Mouse (Mus musculus): ENCODE measurements at regions not wholly inside any gene's neighbourhood (a gene's known extent, or its start where the extent isn't known, plus 50 kb on each side); places are given as distances from the start of the nearest gene placed in this dataset.
A peak's percentile ranks its signal among the peaks of the same experiment; 100 is the strongest.
"Not testable (repeated sequence)": the region's sequence is repeated elsewhere in the genome, so short reads cannot be mapped to it uniquely, and the experiment has no call there.

GRCm38 (mm10) chr16:86838457-86839337 lies 515.3 kb upstream of the N6amt1 start:
- 49% methylated on average over 6 of the region's 6 CpGs for WGBS
- Histone ChIP-seq H3K4me3 (ENCODE audit: low read depth, low read length) (no peak overlapping the region), H3K27ac (replicated peaks; ENCODE audit: low read depth, low read length) (no peak overlapping the region), H3K4me2 (ENCODE audit: low read depth, low read length) (no peak overlapping the region), H3K4me1 (ENCODE audit: control insufficient read depth, insufficient read depth, low read length) (no peaks in the 10 kb centered on the region), H3K9ac (replicated peaks; ENCODE audit: low read length) (no peak overlapping the region), H3K27me3 (ENCODE audit: control insufficient read depth, insufficient read depth, low read length) (no peaks in the 10 kb centered on the region), H3K36me3 (replicated peaks; ENCODE audit: control insufficient read depth, insufficient read depth, low read depth, low read length) (no peaks in the 10 kb centered on the region), H3K9me3 (replicated peaks; ENCODE audit: control insufficient read depth, low read length) (no peaks in the 10 kb centered on the region)
- DNase-seq (ENCODE audit: low spot score) (peak; percentile 51), ATAC-seq (replicated peaks; ENCODE audit: insufficient number of reproducible peaks, low FRiP score, low TSS enrichment, low read depth) (no peak)

GRCm38 (mm10) chr16:86827645-86828044 lies 526.3 kb upstream of the N6amt1 start:
- Histone ChIP-seq H3K36me3 (replicated peaks; ENCODE audit: control insufficient read depth, insufficient read depth, low read depth, low read length) (no peaks in the 10 kb centered on the region), H3K27me3 (ENCODE audit: control insufficient read depth, insufficient read depth, low read length) (no peaks in the 10 kb centered on the region), H3K9ac (replicated peaks; ENCODE audit: low read length) (no peak overlapping the region), H3K4me3 (ENCODE audit: low read depth, low read length) (no peak overlapping the region), H3K9me3 (replicated peaks; ENCODE audit: control insufficient read depth, low read length) (no peaks in the 10 kb centered on the region), H3K27ac (replicated peaks; ENCODE audit: low read depth, low read length) (no peak overlapping the region), H3K4me1 (ENCODE audit: control insufficient read depth, insufficient read depth, low read length) (no peaks in the 10 kb centered on the region), H3K4me2 (ENCODE audit: low read depth, low read length) (no peak overlapping the region)
- DNase-seq (ENCODE audit: low spot score) = no peak
- no peak for ATAC-seq (replicated peaks; ENCODE audit: insufficient number of reproducible peaks, low FRiP score, low TSS enrichment, low read depth)
- WGBS = 74% methylated on average over 1 of the region's 1 CpGs

GRCm38 (mm10) chr16:86826641-86827040 lies 527.3 kb upstream of the N6amt1 start:
- Histone ChIP-seq H3K4me1 (ENCODE audit: control insufficient read depth, insufficient read depth, low read length) (no peaks in the 10 kb centered on the region), H3K4me3 (ENCODE audit: low read depth, low read length) (no peak overlapping the region), H3K27me3 (ENCODE audit: control insufficient read depth, insufficient read depth, low read length) (no peaks in the 10 kb centered on the region), H3K27ac (replicated peaks; ENCODE audit: low read depth, low read length) (no peak overlapping the region), H3K36me3 (replicated peaks; ENCODE audit: control insufficient read depth, insufficient read depth, low read depth, low read length) (no peaks in the 10 kb centered on the region), H3K9me3 (replicated peaks; ENCODE audit: control insufficient read depth, low read length) (no peaks in the 10 kb centered on the region), H3K9ac (replicated peaks; ENCODE audit: low read length) (no peak overlapping the region), H3K4me2 (ENCODE audit: low read depth, low read length) (no peak overlapping the region)
- ATAC-seq (replicated peaks; ENCODE audit: insufficient number of reproducible peaks, low FRiP score, low TSS enrichment, low read depth) = no peak
- no peak for DNase-seq (ENCODE audit: low spot score)
- 70% methylated on average over 4 of the region's 4 CpGs for WGBS

- H3K4me1 ChIP-seq (ENCODE audit: control insufficient read depth, insufficient read depth, low read length) = no peaks in the 10 kb centered on the region
- 84% methylated on average over 1 of the region's 1 CpGs for WGBS
- ATAC-seq (replicated peaks; ENCODE audit: insufficient number of reproducible peaks, low FRiP score, low TSS enrichment, low read depth) = no peak
Observed at GRCm38 (mm10) chr16:86823496-86823895, 530.5 kb upstream of the N6amt1 start.

GRCm38 (mm10) chr16:86821586-86821985 lies 532.4 kb upstream of the N6amt1 start:
- H3K9me3 ChIP-seq (replicated peaks; ENCODE audit: control insufficient read depth, low read length) = no peaks in the 10 kb centered on the region
- no peaks in the 10 kb centered on the region for H3K36me3 ChIP-seq (replicated peaks; ENCODE audit: control insufficient read depth, insufficient read depth, low read depth, low read length)
- H3K27ac ChIP-seq (replicated peaks; ENCODE audit: low read depth, low read length) = no peak overlapping the region
- H3K9ac ChIP-seq (replicated peaks; ENCODE audit: low read length) = no peak overlapping the region
- H3K27me3 ChIP-seq (ENCODE audit: control insufficient read depth, insufficient read depth, low read length) = no peaks in the 10 kb centered on the region
- WGBS = 86% methylated on average over 2 of the region's 2 CpGs
- ATAC-seq (replicated peaks; ENCODE audit: insufficient number of reproducible peaks, low FRiP score, low TSS enrichment, low read depth) (no peak), DNase-seq (ENCODE audit: low spot score) (no peak)
- no peak overlapping the region for H3K4me2 ChIP-seq (ENCODE audit: low read depth, low read length)
- no peaks in the 10 kb centered on the region for H3K4me1 ChIP-seq (ENCODE audit: control insufficient read depth, insufficient read depth, low read length)
- H3K4me3 ChIP-seq (ENCODE audit: low read depth, low read length) = no peak overlapping the region

More at GRCm38 (mm10) chr16:86823496-86823895, 530.5 kb upstream of the N6amt1 start:
- Histone ChIP-seq H3K9me3 (replicated peaks; ENCODE audit: control insufficient read depth, low read length) (no peaks in the 10 kb centered on the region), H3K27ac (replicated peaks; ENCODE audit: low read depth, low read length) (no peak overlapping the region), H3K4me2 (ENCODE audit: low read depth, low read length) (no peak overlapping the region), H3K36me3 (replicated peaks; ENCODE audit: control insufficient read depth, insufficient read depth, low read depth, low read length) (no peaks in the 10 kb centered on the region), H3K9ac (replicated peaks; ENCODE audit: low read length) (no peak overlapping the region), H3K27me3 (ENCODE audit: control insufficient read depth, insufficient read depth, low read length) (no peaks in the 10 kb centered on the region), H3K4me3 (ENCODE audit: low read depth, low read length) (no peak overlapping the region)
- DNase-seq (ENCODE audit: low spot score) = no peak

GRCm38 (mm10) chr16:86818639-86819038 lies 535.3 kb upstream of the N6amt1 start:
- not testable (repeated sequence) for H3K27ac ChIP-seq (replicated peaks; ENCODE audit: low read depth, low read length); H3K9me3 ChIP-seq (replicated peaks; ENCODE audit: control insufficient read depth, low read length); H3K4me3 ChIP-seq (ENCODE audit: low read depth, low read length); H3K9ac ChIP-seq (replicated peaks; ENCODE audit: low read length); H3K4me2 ChIP-seq (ENCODE audit: low read depth, low read length); ATAC-seq (replicated peaks; ENCODE audit: insufficient number of reproducible peaks, low FRiP score, low TSS enrichment, low read depth); DNase-seq (ENCODE audit: low spot score); H3K4me1 ChIP-seq (ENCODE audit: control insufficient read depth, insufficient read depth, low read length); H3K36me3 ChIP-seq (replicated peaks; ENCODE audit: control insufficient read depth, insufficient read depth, low read depth, low read length); H3K27me3 ChIP-seq (ENCODE audit: control insufficient read depth, insufficient read depth, low read length)
- 88% methylated on average over 1 of the region's 1 CpGs for WGBS

GRCm38 (mm10) chr16:86816763-86817593 lies 537.0 kb upstream of the N6amt1 start:
- H3K4me1 ChIP-seq (ENCODE audit: control insufficient read depth, insufficient read depth, low read length) = no peaks in the 10 kb centered on the region
- H3K36me3 ChIP-seq (replicated peaks; ENCODE audit: control insufficient read depth, insufficient read depth, low read depth, low read length) = no peaks in the 10 kb centered on the region
- no peaks in the 10 kb centered on the region for H3K27me3 ChIP-seq (ENCODE audit: control insufficient read depth, insufficient read depth, low read length)
- ATAC-seq (replicated peaks; ENCODE audit: insufficient number of reproducible peaks, low FRiP score, low TSS enrichment, low read depth) = peak; percentile 76; the same call in 1 of the 2 replicates
- no peaks in the 10 kb centered on the region for H3K9me3 ChIP-seq (replicated peaks; ENCODE audit: control insufficient read depth, low read length)
- no peak overlapping the region for H3K4me3 ChIP-seq (ENCODE audit: low read depth, low read length)
- WGBS = 44% methylated on average over 8 of the region's 8 CpGs
- H3K4me2 ChIP-seq (ENCODE audit: low read depth, low read length) = no peak overlapping the region
- H3K27ac ChIP-seq (replicated peaks; ENCODE audit: low read depth, low read length) = 0 out of 2 replicates have a peak overlapping the region, but pooled peaks have one; percentile 35
- no peak overlapping the region for H3K9ac ChIP-seq (replicated peaks; ENCODE audit: low read length)
- DNase-seq (ENCODE audit: low spot score) = peak; percentile 75

GRCm38 (mm10) chr16:86816006-86816405 lies 538.0 kb upstream of the N6amt1 start:
- 83% methylated on average over 2 of the region's 2 CpGs for WGBS
- H3K9me3 ChIP-seq (replicated peaks; ENCODE audit: control insufficient read depth, low read length) = no peaks in the 10 kb centered on the region
- ATAC-seq (replicated peaks; ENCODE audit: insufficient number of reproducible peaks, low FRiP score, low TSS enrichment, low read depth) = no peak
- no peaks in the 10 kb centered on the region for H3K36me3 ChIP-seq (replicated peaks; ENCODE audit: control insufficient read depth, insufficient read depth, low read depth, low read length)
- no peak overlapping the region for H3K4me3 ChIP-seq (ENCODE audit: low read depth, low read length)
- no peak for DNase-seq (ENCODE audit: low spot score)
- H3K4me1 ChIP-seq (ENCODE audit: control insufficient read depth, insufficient read depth, low read length) = no peaks in the 10 kb centered on the region
- H3K4me2 ChIP-seq (ENCODE audit: low read depth, low read length) = no peak overlapping the region
- no peak overlapping the region for H3K9ac ChIP-seq (replicated peaks; ENCODE audit: low read length)
- H3K27me3 ChIP-seq (ENCODE audit: control insufficient read depth, insufficient read depth, low read length) = no peaks in the 10 kb centered on the region
- no peak overlapping the region for H3K27ac ChIP-seq (replicated peaks; ENCODE audit: low read depth, low read length)
